Mouse (Mus musculus) heart, adult 2 months (tissue): ENCODE measurements around the gene Phlpp1.

Experiments used
- CTCF ChIP-seq: fragments of 200-600 bp; IDR thresholded peaks from 2 replicates; pipeline ENCODE4 v1.8.1; 2022; ENCODE audit warnings: antibody characterized with exemption, mild to moderate bottlenecking, moderate library complexity
- POLR2A ChIP-seq: fragments of 200-500 bp; IDR thresholded peaks from 2 replicates; pipeline ENCODE4 v1.6.1; 2011; ENCODE audit warnings: mild to moderate bottlenecking, low read depth, low read length, control low read depth; ENCODE audit not compliant: insufficient read depth

- TF ChIP-seq CTCF (no peak), POLR2A (no peak)
These were observed 215.7 kb downstream of the Phlpp1 start for GRCm38 (mm10) chr1:106387264-106387663.
